Mouse (Mus musculus) kidney, embryonic 15.5 days (tissue): Measurements from ENCODE around the gene Gatb. TPM values are rescaled to one million over a fixed set of nuclear protein-coding genes. Genes with fewer than 3 reads are reported as not detected.
"Not testable (repeated sequence)": the region's sequence is repeated elsewhere in the genome, so short reads cannot be mapped to it uniquely, and the experiment has no call there.

Experiments
- ATAC-seq: fragments of 200-750 bp; cut with Nextera tagmentation; replicated peaks from 2 replicates; pipeline ENCODE4 v1.8.0; 2017; ENCODE audit warnings: moderate TSS enrichment; ENCODE audit not compliant: low FRiP score
- H3K27ac ChIP-seq: fragments of 300-500 bp; sonication (generic); 2 replicates; pipeline ENCODE4 v1.5.1; 2015; ENCODE audit warnings: mild to moderate bottlenecking, inconsistent platforms
- H3K27me3 ChIP-seq: fragments of 300-500 bp; sonication (generic); 2 replicates; pipeline ENCODE4 v1.6.1; 2015; ENCODE audit warnings: inconsistent platforms
- H3K36me3 ChIP-seq: fragments of 300-500 bp; sonication (generic); 2 replicates; pipeline ENCODE4 v1.6.1; 2015; ENCODE audit warnings: inconsistent platforms
- H3K4me1 ChIP-seq: fragments of 300-500 bp; sonication (generic); 2 replicates; pipeline ENCODE4 v1.6.1; 2015; ENCODE audit warnings: inconsistent platforms
- H3K4me2 ChIP-seq: fragments of 300-500 bp; sonication (generic); 2 replicates; pipeline ENCODE4 v1.6.1; 2015; ENCODE audit warnings: moderate library complexity, mild to moderate bottlenecking, inconsistent platforms
- H3K4me3 ChIP-seq: fragments of 300-500 bp; sonication (generic); replicated peaks from 2 replicates; pipeline ENCODE4 v1.5.1; 2015; ENCODE audit warnings: mild to moderate bottlenecking, inconsistent platforms
- H3K9ac ChIP-seq: fragments of 300-500 bp; sonication (generic); 2 replicates; pipeline ENCODE4 v1.6.1; 2015; ENCODE audit warnings: mild to moderate bottlenecking, inconsistent platforms
- H3K9me3 ChIP-seq: fragments of 300-500 bp; sonication (generic); replicated peaks from 2 replicates; pipeline ENCODE4 v1.6.1; 2016; ENCODE audit warnings: inconsistent platforms
- WGBS: fragments of 180-500 bp; shearing (Covaris S2); methylation state at CpG from one replicate; pipeline ENCODE4 v1.1.7; 2015; ENCODE audit warnings: mixed read lengths; 5-methylcytosine and 5-hydroxymethylcytosine counted together
- polyA plus RNA-seq: library from polyadenylated mRNA; unstranded; fragments of >200 nt; fragmentation: Nextera tagmentation; extraction: Ambion mirVana; gene quantifications from 2 replicates; pipeline ENCODE4 v1.2.1, GENCODE M21; 2015

Gene Gatb
- polyA plus RNA-seq, 1 experiment from 2014 or later: 28.2 TPM

GRCm38 (mm10) chr3:85571276-85571675, 2.6 kb upstream of the Gatb start:
- 55% methylated on average over 2 of the region's 2 CpGs for WGBS

GRCm38 (mm10) chr3:85572502-85572901, 1.4 kb upstream of the Gatb start:
- not testable (repeated sequence) for H3K9ac ChIP-seq, ATAC-seq, H3K4me1 ChIP-seq, H3K36me3 ChIP-seq, H3K9me3 ChIP-seq, H3K27ac ChIP-seq, H3K4me3 ChIP-seq, H3K4me2 ChIP-seq, H3K27me3 ChIP-seq
- WGBS: 88% methylated on average over 8 of the region's 8 CpGs

More at GRCm38 (mm10) chr3:85571276-85571675, 2.6 kb upstream of the Gatb start:
- no peak overlapping the region for H3K4me3 ChIP-seq
- peaks cover 7% of the 10 kb centered on the region; the same call in 1 of the 2 replicates for H3K4me1 ChIP-seq
- H3K9me3 ChIP-seq: no peaks in the 10 kb centered on the region
- H3K36me3 ChIP-seq: no peaks in the 10 kb centered on the region
- no peak for ATAC-seq
- H3K27me3 ChIP-seq: no peaks in the 10 kb centered on the region
- no peak overlapping the region for H3K9ac ChIP-seq
- H3K4me2 ChIP-seq: no peak overlapping the region
- no peak overlapping the region for H3K27ac ChIP-seq

GRCm38 (mm10) chr3:85573216-85573863, 579 bp upstream of the Gatb start:
- WGBS: 24% methylated on average over 6 of the region's 6 CpGs
- ATAC-seq: no peak
- Histone ChIP-seq H3K4me3 (peak overlapping the region; percentile 74), H3K9ac (no peak overlapping the region), H3K9me3 (no peaks in the 10 kb centered on the region), H3K27me3 (no peaks in the 10 kb centered on the region), H3K36me3 (no peaks in the 10 kb centered on the region), H3K27ac (no peak overlapping the region), H3K4me1 (peaks cover 7% of the 10 kb centered on the region; the same call in 1 of the 2 replicates), H3K4me2 (peak overlapping the region; percentile 60)

- WGBS: 75% methylated on average over 2 of the region's 2 CpGs
- no peak overlapping the region for H3K4me2 ChIP-seq
- H3K27me3 ChIP-seq: no peaks in the 10 kb centered on the region
- H3K4me1 ChIP-seq: no peaks in the 10 kb centered on the region
- H3K27ac ChIP-seq: no peak overlapping the region
- no peak overlapping the region for H3K9ac ChIP-seq
- 0 out of 2 replicates have a peak, but pooled peaks cover 4% of the 10 kb centered on the region for H3K36me3 ChIP-seq
- no peak for ATAC-seq
- H3K9me3 ChIP-seq: no peaks in the 10 kb centered on the region
- no peak overlapping the region for H3K4me3 ChIP-seq
These were observed 8.8 kb downstream of the Gatb start for GRCm38 (mm10) chr3:85582726-85583125.

GRCm38 (mm10) chr3:85583194-85583593, 9.3 kb downstream of the Gatb start:
- H3K4me3 ChIP-seq: no peak overlapping the region
- H3K27me3 ChIP-seq: no peaks in the 10 kb centered on the region
- no peak for ATAC-seq
- H3K36me3 ChIP-seq: 0 out of 2 replicates have a peak, but pooled peaks cover 4% of the 10 kb centered on the region
- no peak overlapping the region for H3K27ac ChIP-seq
- no peak overlapping the region for H3K9ac ChIP-seq
- no peak overlapping the region for H3K4me2 ChIP-seq
- H3K9me3 ChIP-seq: no peaks in the 10 kb centered on the region
- 84% methylated on average over 5 of the region's 5 CpGs for WGBS
- no peaks in the 10 kb centered on the region for H3K4me1 ChIP-seq

GRCm38 (mm10) chr3:85584966-85585365, 11.0 kb downstream of the Gatb start:
- Histone ChIP-seq H3K4me3 (no peak overlapping the region), H3K9ac (no peak overlapping the region), H3K4me1 (no peaks in the 10 kb centered on the region), H3K27ac (no peak overlapping the region), H3K27me3 (no peaks in the 10 kb centered on the region), H3K4me2 (no peak overlapping the region), H3K36me3 (0 out of 2 replicates have a peak, but pooled peaks cover 6% of the 10 kb centered on the region), H3K9me3 (no peaks in the 10 kb centered on the region)
- ATAC-seq: no peak
- 87% methylated on average over 4 of the region's 4 CpGs for WGBS

GRCm38 (mm10) chr3:85588701-85589100, 14.8 kb downstream of the Gatb start:
- no peak for ATAC-seq
- H3K4me3 ChIP-seq: no peak overlapping the region
- no peaks in the 10 kb centered on the region for H3K9me3 ChIP-seq
- no peaks in the 10 kb centered on the region for H3K4me1 ChIP-seq
- no peak overlapping the region for H3K9ac ChIP-seq
- 0 out of 2 replicates have a peak, but pooled peaks cover 10% of the 10 kb centered on the region for H3K36me3 ChIP-seq
- no peaks in the 10 kb centered on the region for H3K27me3 ChIP-seq
- H3K4me2 ChIP-seq: no peak overlapping the region
- H3K27ac ChIP-seq: no peak overlapping the region
- WGBS: 51% methylated on average over 2 of the region's 2 CpGs

- H3K4me3 ChIP-seq: no peak overlapping the region
- H3K4me1 ChIP-seq: no peaks in the 10 kb centered on the region
- ATAC-seq: no peak
- 0 out of 2 replicates have a peak, but pooled peaks cover 6% of the 10 kb centered on the region for H3K36me3 ChIP-seq
- H3K27me3 ChIP-seq: no peaks in the 10 kb centered on the region
- H3K27ac ChIP-seq: no peak overlapping the region
- 92% methylated on average over 3 of the region's 3 CpGs for WGBS
- H3K4me2 ChIP-seq: no peak overlapping the region
- H3K9ac ChIP-seq: no peak overlapping the region
- H3K9me3 ChIP-seq: no peaks in the 10 kb centered on the region
These were observed 16.3 kb downstream of the Gatb start for GRCm38 (mm10) chr3:85590090-85590754.

GRCm38 (mm10) chr3:85592067-85592466, 18.1 kb downstream of the Gatb start:
- ATAC-seq: no peak
- no peak overlapping the region for H3K27ac ChIP-seq
- H3K9me3 ChIP-seq: no peaks in the 10 kb centered on the region
- 0 out of 2 replicates have a peak, but pooled peaks cover 6% of the 10 kb centered on the region for H3K36me3 ChIP-seq
- H3K4me3 ChIP-seq: no peak overlapping the region
- H3K4me2 ChIP-seq: no peak overlapping the region
- 64% methylated on average over 4 of the region's 4 CpGs for WGBS
- H3K27me3 ChIP-seq: no peaks in the 10 kb centered on the region
- no peaks in the 10 kb centered on the region for H3K4me1 ChIP-seq
- no peak overlapping the region for H3K9ac ChIP-seq

GRCm38 (mm10) chr3:85592640-85593252, 18.8 kb downstream of the Gatb start:
- Histone ChIP-seq H3K9ac (no peak overlapping the region), H3K27ac (no peak overlapping the region), H3K36me3 (0 out of 2 replicates have a peak, but pooled peaks cover 6% of the 10 kb centered on the region), H3K4me3 (no peak overlapping the region), H3K4me1 (no peaks in the 10 kb centered on the region), H3K9me3 (no peaks in the 10 kb centered on the region), H3K4me2 (no peak overlapping the region), H3K27me3 (no peaks in the 10 kb centered on the region)
- WGBS: 92% methylated on average over 5 of the region's 5 CpGs
- no peak for ATAC-seq

GRCm38 (mm10) chr3:85594452-85594851, 20.5 kb downstream of the Gatb start:
- no peak overlapping the region for H3K27ac ChIP-seq
- H3K4me1 ChIP-seq: no peaks in the 10 kb centered on the region
- ATAC-seq: no peak
- H3K27me3 ChIP-seq: no peaks in the 10 kb centered on the region
- no peak overlapping the region for H3K9ac ChIP-seq
- H3K4me2 ChIP-seq: no peak overlapping the region
- H3K9me3 ChIP-seq: no peaks in the 10 kb centered on the region
- 44% methylated on average over 3 of the region's 3 CpGs for WGBS
- no peak overlapping the region for H3K4me3 ChIP-seq
- 0 out of 2 replicates have a peak, but pooled peaks cover 6% of the 10 kb centered on the region for H3K36me3 ChIP-seq

- H3K9me3 ChIP-seq: no peaks in the 10 kb centered on the region
- no peaks in the 10 kb centered on the region for H3K4me1 ChIP-seq
- H3K27me3 ChIP-seq: no peaks in the 10 kb centered on the region
- H3K4me3 ChIP-seq: no peak overlapping the region
- ATAC-seq: no peak
- no peak overlapping the region for H3K9ac ChIP-seq
- 76% methylated on average over 3 of the region's 3 CpGs for WGBS
- no peak overlapping the region for H3K27ac ChIP-seq
- H3K4me2 ChIP-seq: no peak overlapping the region
- no peaks in the 10 kb centered on the region for H3K36me3 ChIP-seq
These were observed 25.6 kb downstream of the Gatb start for GRCm38 (mm10) chr3:85599526-85599925.
